Mouse (Mus musculus) A20 (cell line): Measurements from ENCODE around the gene Adcy7.

ENCODE experiments used
- DNase-seq: peaks from one replicate; pipeline ENCODE4 v3.0.0-alpha.2; 2011; ENCODE audit warnings: low read depth, low spot score

The Adcy7 gene

GRCm38 (mm10) chr8:88272231-88273050 is at the start of gene Adcy7:
TSS of gene Adcy7 (plus strand) at chr8:88272403.
- no peak for DNase-seq

- no peak for DNase-seq
Measured at GRCm38 (mm10) chr8:88225358-88225757, 46.8 kb upstream of the Adcy7 start.

GRCm38 (mm10) chr8:88227851-88228250 is 44.4 kb upstream of the Adcy7 start:
- no peak for DNase-seq

GRCm38 (mm10) chr8:88228286-88228685 is 43.9 kb upstream of the Adcy7 start:
- no peak for DNase-seq

- DNase-seq = peak; percentile 52
Measured at GRCm38 (mm10) chr8:88228800-88229199, 43.4 kb upstream of the Adcy7 start.

GRCm38 (mm10) chr8:88236666-88237065 is 35.5 kb upstream of the Adcy7 start:
- no peak for DNase-seq

GRCm38 (mm10) chr8:88237606-88238005 is 34.6 kb upstream of the Adcy7 start:
- no peak for DNase-seq

GRCm38 (mm10) chr8:88239277-88239676 is 32.9 kb upstream of the Adcy7 start:
- no peak for DNase-seq

GRCm38 (mm10) chr8:88241871-88242270 is 30.3 kb upstream of the Adcy7 start:
- no peak for DNase-seq

GRCm38 (mm10) chr8:88244298-88244697 is 27.9 kb upstream of the Adcy7 start:
- DNase-seq = peak; percentile 70

GRCm38 (mm10) chr8:88252791-88253190 is 19.4 kb upstream of the Adcy7 start:
- peak; percentile 48 for DNase-seq

GRCm38 (mm10) chr8:88254957-88255356 is 17.2 kb upstream of the Adcy7 start:
- DNase-seq = peak; percentile 25

- no peak for DNase-seq
Measured at GRCm38 (mm10) chr8:88258024-88258423, 14.2 kb upstream of the Adcy7 start.

- DNase-seq = no peak
Measured at GRCm38 (mm10) chr8:88258544-88258943, 13.7 kb upstream of the Adcy7 start.

- no peak for DNase-seq
Measured at GRCm38 (mm10) chr8:88260466-88260980, 11.7 kb upstream of the Adcy7 start.

- no peak for DNase-seq
Measured at GRCm38 (mm10) chr8:88262831-88263635, 9.2 kb upstream of the Adcy7 start.

GRCm38 (mm10) chr8:88265511-88265910 is 6.7 kb upstream of the Adcy7 start:
- no peak for DNase-seq

- DNase-seq = peak; percentile 75
Measured at GRCm38 (mm10) chr8:88266170-88266800, 5.9 kb upstream of the Adcy7 start.

GRCm38 (mm10) chr8:88266801-88267403 is 5.3 kb upstream of the Adcy7 start:
- peak; percentile 41 for DNase-seq

GRCm38 (mm10) chr8:88269107-88269875 is 2.9 kb upstream of the Adcy7 start:
- DNase-seq = peak; percentile 56

GRCm38 (mm10) chr8:88270086-88270485 is 2.1 kb upstream of the Adcy7 start:
- peak; percentile 19 for DNase-seq
